Mouse (Mus musculus) kidney, postnatal 10 days (tissue): ENCODE data around the gene Ccdc115.

Experiments
- DNase-seq: peaks from one replicate; pipeline ENCODE4 v3.0.0; 2021; ENCODE audit warnings: mixed read lengths

Gene Ccdc115

DNA sequence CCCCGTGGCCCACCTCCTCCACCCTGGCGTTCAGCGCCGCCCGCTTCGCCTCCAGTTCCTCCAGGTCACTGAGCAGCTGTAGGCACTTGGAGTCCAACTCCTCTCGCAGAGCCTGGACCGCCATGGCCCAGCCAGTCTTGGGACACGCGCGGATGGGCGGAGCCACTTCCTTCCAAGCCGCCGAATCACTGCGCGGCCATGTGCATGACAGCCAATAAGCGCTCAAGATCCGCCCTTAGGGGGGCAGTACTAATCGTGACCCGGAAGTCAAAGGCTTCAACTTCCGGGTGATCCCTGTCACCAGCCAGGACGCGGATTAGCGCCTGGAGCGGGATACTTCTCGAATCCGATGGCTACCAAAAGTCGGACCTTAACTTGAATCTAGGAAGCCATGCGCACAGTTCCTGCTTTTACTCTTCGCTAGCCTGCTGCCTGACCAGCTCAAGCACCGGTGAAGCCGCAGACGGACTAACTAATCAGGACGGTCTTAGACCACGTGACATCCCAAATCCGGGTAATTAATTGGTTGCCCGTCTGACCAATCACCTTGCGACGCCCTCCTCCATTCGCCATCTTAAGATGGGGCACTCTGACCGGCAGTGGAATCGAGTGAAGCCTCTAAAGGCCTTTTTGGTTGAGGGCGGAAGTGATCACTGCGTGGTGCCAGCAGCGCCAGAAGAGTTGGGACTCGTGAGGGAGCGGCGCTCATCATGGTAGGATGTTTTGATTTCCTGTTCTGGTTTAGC is at the start of gene Ccdc115, which contains the start of gene Imp4:
Ccdc115 (minus strand) TSS at position 458 of the 746 bp plus-strand sequence.
Imp4 (plus strand) TSS at position 637 of the 746 bp plus-strand sequence.
- peak; percentile 97 for DNase-seq

DNA sequence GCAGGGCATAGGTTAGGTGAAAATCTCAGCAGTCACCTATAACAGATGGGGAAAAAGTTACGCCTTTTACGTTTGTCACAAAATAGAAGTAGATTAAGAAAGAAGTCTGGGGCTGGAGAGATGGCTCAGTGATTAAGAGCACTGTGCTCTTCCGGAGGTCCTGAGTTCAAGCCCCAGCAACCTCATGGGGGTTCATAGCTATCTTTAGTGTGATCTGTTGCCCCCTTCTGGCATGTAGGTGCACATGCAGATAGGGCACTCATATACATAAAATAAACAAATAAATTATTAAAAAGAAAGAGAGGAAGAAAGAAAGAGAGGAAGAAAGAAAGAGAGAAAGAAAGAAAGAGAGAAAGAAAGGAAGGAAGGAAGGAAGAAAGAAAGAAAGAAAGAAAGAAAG is 47.9 kb upstream of the Ccdc115 start:
- DNase-seq, result no peak

DNA sequence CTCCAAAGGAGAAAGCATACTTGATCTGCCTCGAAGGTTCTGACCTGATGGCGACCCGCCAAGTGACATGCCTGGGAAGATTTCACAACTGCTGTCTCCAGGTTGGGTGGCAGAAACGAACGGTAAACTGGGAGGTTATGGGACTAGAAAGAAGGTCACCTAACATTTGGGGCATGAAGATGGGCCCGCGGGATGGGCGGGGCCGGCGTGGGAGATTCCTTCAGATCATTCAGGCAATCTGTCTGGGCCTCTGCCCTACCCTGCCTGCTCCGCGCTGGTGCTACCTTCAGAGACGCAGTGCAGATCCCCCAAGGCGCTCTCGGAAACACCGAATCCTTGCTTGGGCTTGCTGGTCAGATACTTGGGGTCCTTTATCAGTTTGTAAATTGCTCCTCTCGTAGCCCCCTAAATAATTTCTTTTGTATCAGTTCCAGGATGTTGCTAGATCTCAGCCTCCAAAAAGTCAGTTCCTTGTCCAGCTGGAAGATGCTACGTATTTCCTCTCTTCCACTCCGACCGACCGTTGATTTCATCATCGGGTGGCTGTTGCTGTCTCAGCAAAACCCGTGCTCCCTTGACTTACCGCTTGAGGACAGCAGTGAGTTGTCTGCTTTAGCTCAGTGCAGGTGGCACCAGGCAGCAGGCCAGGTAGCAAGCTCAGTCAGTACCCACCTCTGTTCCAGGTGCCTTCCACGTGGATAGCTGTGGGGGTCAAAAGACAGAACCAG is 46.2 kb upstream of the Ccdc115 start:
- DNase-seq, result peak; percentile 63

DNA sequence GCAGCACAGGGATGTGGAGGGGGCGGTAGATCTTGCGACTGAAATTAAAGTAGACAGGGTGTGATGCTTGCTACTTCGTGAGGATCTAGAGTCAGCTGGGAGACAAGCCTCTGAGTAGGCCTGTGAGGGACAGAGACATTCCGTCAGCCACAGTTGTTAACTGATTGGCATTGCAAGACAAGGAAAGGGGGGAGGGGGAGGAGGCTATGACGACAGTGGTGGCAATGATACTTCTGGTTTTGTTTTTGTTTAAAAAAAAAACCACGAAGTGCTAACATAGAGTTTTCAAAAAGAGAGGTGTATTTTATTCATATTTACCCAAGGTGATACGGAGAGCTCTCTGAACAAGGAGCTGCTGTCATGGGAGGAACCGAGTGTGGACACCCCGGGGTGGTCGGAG is 45.0 kb upstream of the Ccdc115 start:
- DNase-seq, result no peak

DNA sequence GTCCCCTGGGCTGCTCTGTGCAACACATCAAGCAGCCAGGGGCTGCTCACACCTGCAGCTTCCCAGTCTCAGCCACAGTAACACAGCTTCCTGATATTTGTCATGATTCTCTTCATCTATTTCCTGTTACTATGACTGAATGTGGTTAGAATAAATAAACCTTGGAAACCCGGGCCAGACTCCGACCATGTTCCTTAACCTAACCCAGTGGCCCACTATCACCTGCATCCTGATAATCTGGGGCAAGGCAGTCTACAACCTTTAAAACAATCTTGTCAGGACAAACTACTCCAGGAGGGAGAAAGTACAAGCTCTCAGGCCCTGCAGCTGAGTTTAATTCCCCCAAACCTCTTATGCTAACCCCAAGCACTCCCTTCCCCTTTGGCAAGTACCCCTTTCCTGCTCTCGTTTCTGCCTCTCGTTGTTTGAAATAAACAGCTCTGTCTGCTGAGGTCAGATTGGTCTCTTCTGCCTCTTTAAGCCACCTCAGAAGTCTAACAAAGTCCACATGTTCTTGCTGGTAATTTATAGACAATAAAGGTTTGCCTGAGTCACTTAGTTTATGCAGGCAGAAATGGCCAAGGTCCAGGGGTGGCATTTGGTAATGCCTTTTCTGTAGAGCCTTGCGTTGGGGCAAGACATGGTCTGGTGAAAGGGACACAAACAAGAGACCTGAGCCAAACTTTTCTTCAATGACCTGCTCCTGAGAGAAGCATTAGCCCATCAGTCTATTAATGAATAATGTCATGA is 42.6 kb upstream of the Ccdc115 start:
- no peak for DNase-seq

DNA sequence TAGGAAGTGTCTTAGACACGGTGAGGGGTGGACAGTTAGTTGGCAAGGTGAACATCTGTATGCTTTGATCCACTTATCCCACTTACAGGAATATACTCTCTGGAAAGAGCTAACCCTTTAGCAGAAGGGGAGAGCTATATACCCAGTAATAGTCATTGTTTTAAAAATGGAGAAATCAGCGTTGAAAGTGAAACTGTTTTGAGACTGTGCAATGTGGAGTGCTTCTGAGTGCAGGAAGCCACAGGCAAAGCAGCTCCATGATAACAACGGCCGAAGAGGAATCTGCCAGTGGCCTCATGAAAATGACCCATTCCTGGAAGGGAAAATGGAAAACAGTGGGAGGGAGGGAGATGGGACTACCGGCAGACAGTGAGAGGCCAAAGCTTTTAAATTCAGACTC is 41.3 kb upstream of the Ccdc115 start:
- no peak for DNase-seq

DNA sequence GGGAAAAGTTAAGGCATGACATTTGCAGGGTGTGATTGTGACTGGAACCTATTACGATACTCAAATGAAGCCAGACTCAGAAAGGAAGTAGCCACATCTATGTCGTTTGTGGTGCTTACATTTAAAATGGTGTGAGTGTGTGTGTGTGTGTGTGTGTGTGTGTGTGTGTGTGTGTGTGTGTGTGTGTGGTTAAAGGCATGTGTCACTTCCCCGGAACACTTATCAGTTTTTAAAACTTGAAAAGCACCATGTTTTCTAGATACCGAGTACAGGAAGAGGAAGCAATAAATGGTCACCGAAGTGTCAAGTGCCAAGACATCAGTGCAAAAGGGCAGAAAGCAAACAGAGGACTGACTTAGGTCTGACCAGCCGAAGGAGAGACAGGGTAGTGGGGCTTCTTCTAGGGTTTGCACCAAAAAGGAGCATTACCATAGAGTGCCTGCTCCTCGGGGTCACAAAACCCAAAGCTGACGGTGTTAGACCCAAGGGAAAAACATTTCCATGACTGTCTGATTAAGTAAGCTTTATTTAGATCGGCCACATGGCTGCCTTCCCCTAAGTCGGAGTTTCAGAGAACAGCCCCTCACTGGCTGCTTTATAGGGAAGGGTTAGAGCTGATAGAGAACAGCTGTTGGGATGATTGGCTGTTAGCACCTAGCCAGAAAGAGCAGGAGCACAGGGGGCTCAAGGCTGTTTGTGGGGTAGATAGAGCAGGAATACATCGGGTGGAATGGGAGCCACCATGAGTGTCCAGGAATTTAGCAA is 39.6 kb upstream of the Ccdc115 start:
- DNase-seq, result no peak

DNA sequence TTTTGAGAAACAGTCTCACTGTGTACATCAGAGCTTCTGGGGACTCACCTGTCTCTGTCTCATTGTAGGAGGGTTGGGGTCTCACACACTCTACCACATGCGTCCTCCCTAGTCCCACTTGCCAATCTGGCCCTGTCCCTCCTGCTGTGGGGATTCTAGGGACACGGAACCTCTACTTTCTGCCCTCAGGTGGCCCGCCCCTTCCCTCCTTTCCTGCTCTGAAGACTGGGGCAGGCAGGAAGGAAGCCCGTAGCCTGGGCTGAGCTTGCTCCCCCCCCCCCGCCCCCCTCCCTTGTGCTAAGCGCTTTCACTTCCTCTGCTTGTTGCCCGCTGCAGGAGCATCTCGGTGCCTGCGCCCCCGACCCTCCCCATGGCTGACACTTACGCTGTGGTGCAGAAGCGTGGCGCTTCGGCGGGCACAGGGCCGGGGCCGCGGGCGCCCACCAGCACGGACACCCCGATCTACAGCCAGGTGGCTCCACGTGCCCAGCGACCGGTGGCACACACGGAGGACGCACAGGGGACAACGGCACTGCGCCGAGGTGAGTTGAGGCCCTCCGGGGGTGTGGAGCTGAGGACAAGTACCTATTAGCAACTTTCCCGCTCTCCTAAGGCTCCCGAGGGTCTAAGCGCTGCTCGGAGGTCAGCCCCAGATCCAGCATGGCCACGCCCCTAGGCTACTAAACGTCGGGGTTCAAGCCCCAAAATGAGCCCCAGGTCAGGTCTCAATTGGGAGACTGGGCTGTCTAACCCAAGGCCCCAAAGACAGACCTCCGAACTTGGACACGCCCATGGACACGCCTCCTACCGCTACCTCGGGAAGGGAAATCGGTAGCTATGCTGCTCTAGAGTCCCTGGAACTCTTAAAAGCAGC is 33.2 kb upstream of the Ccdc115 start:
- DNase-seq, result peak; percentile 61

DNA sequence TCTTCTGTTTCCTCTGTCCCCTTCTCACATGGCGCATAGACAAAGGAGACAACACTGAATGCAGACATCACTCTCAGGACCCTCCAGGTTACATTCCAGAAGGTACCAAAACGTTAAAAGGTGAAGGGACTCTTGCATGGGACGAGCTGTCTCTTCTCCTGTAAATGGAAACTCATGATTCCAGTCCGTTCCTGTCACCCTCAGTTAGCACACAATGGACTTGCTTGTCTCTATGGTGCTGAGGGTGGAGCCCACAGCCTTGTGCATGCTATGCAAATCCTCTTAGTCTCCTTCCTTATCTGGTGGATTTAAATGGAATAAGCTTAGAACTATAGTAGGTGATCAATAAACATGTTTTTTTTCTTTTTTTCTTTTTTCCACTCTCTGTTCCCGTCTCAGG is 30.3 kb upstream of the Ccdc115 start:
- DNase-seq, result no peak

DNA sequence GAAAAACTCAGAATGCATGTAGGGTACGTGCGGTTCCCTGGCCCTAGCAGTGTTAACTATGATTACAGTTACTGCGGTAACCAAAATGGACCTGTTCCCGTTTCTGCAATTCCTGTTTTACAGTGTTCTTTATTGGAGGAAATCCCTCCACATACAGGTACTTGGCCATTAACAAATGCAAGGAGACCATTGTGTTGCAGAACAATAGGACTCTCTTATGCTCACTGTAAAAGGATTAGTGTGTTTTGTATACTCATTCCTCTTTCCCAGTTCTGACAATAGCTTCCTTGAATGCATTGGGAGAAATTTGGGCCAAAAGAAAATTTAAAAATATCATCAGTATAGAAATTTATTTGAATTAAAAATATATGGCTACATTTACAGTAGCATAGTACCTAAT is 29.0 kb upstream of the Ccdc115 start:
- no peak for DNase-seq

DNA sequence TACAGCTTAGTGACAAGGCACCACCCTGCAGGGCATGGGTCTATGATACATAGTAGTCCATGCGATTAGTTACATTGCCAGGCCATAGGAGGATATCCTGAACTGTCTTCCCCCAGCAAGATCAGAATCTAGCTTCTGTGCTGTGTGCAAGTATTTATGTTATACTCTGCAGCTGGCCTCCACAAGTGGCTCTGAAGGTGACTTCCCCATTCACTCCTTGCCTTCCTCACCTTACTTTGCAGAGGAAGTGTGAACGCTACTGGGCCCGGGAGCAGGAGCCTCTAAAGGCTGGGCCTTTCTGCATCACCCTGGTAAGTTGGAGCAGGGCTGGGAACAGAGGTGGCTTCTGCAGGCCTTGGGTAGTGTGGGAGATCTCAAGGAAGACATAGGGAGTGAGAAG is 28.6 kb upstream of the Ccdc115 start:
- no peak for DNase-seq

DNA sequence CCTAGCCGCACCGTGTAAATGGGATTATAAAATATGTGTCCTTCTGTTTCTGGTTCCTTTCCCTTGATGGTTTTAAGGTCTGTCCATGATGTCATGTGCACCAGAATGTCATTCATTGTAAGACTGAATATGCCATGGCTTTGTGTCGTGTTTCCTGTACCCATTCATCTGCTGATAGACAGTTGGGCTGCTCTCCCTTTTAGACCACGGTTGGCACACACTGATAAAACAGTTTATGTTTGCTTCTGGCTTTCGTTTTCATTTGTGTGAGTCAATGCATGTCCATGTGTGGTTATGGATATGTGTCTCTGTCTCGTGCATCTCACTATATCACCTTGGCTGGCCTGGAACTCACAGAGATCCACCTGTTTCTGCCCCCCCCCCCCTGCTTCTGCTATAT is 26.0 kb upstream of the Ccdc115 start:
- no peak for DNase-seq

DNA sequence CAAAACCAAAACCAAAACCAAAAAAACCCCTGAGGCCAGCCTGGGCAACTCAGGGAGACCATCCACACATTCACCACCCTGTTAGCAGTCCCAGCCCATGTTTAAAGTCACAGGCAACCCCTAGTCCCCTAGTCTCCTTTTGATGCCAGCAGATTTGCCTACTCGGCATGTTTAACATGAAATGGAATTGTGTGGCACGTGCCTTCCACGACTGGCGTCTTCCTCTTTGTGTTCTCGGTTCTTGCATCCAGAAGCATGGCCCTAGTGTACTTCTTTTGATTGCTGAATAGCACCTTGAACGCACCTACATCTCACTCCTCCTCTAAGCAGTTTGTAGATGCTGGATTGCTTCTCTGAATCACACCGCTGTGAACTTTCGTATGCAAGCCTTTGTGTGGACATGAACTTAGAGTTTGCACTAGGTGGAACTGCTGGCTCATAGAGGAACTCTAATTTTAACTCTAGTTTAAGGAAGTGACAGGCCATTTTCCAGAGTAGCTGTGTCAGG is 24.9 kb upstream of the Ccdc115 start:
- DNase-seq, result no peak

DNA sequence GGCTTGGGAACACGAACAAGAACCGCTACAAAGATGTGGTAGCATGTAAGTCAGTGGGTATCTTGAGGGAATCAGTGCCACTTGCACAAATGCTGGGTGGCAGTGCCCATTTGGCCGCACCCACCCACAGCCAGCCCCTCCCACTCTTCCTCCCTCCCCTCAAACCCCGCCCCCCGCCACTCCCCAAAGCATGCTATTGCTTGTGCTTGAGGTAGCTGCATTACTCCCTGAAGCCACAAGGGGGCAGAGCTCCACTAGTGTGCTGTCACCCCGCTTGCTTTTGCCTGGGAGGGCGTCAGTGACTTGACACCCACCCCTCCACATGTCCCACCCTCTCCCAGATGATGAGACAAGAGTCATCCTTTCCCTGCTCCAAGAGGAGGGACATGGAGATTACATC is 23.3 kb upstream of the Ccdc115 start:
- peak; percentile 81 for DNase-seq

DNA sequence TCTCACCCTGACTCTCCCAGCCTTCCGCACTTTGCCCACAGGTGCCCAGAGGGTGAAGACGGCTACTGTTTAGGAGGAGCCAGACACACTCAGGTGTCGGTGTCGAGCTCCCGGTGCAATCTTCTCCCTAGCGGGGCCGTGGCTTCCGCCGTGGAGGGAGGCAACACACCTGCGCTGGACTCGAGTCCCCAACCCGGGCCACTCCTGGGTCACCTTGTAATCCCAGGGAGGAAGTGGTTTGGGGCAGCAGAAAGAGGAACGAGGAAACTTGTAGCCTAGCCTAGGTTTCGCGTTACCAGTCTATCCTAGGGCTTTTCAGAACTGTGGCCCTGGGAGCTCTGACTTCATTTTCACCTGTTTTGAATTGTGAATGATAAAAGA is 20.6 kb upstream of the Ccdc115 start:
- peak; percentile 54 for DNase-seq

DNA sequence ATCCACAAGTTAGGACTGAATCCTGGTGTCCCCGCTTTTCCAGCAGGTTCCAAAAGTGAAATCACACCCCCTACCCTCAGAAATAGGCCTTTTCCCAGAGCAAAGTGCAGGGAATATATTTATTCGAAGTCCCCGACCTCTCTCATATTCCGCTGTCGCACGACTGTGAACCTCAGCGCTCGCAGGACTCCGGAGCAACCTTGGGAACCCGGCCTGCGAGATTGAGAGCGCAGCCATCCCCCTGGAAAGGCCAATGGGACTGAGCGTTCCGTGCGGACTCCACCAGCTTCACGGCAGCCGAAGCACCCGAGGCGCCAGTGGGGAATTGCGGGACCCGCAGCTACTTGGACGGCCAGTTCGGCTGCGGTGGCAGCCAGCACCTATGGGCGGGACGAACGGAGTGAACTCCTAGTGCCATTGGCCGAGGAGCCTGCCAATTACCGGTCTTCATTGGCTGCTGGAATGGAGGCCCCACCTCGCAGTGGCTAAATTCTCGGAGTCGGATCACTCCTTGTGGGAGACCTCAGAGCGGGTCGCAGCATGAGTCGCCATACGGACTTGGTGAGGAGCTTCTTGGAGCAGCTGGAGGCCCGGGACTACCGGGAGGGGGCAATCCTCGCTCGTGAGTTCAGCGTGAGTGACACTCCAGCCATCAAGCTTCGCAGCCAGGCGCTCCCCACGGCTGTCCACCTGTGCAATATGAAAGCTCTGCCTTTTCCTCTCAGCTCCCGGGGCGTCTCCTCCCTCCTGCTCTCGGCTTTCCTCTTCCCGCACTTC is 20.0 kb upstream of the Ccdc115 start, which contains the start of gene Ptpn18:
Ptpn18 (plus strand) TSS at position 479 of the 777 bp plus-strand sequence.
- peak; percentile 94 for DNase-seq

DNA sequence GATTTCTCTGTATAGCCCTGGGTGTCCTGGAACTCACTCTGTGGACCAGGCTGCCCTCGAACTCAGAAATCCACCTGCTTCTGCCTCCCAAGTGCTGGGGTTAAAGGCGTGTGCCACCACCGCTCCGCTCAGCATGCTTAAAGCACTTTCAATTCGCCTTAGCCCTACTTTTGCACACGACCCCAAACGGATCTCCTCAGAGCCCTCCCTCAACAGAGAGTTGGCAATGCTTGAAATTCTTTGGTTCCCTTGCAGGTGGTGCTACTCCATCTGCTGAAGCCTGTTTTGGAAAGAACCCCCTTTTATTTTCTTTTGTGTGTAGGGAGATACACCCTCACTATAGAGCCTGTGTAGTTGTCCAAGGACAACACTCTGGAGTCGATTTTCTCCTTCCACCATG is 19.0 kb upstream of the Ccdc115 start:
- DNase-seq, result no peak

DNA sequence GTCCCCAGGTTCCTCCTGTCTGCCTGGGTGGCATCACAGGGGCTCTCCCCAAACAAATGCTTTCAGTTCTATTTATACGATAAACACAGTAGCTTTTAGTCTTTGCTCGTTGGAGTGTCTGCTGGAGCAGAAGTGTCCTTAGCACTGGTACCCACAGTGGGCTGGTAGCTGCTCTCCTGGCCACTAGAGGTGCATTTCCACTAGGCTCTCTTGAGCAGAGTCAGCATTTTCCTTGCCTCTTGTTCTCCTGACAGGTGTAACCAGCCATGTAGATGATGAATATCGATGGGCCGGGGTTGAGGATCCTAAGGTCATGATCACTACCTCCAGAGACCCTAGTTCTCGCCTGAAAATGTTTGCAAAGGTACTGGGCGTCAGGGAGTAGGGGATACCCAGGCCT is 3.7 kb upstream of the Ccdc115 start:
- no peak for DNase-seq

DNA sequence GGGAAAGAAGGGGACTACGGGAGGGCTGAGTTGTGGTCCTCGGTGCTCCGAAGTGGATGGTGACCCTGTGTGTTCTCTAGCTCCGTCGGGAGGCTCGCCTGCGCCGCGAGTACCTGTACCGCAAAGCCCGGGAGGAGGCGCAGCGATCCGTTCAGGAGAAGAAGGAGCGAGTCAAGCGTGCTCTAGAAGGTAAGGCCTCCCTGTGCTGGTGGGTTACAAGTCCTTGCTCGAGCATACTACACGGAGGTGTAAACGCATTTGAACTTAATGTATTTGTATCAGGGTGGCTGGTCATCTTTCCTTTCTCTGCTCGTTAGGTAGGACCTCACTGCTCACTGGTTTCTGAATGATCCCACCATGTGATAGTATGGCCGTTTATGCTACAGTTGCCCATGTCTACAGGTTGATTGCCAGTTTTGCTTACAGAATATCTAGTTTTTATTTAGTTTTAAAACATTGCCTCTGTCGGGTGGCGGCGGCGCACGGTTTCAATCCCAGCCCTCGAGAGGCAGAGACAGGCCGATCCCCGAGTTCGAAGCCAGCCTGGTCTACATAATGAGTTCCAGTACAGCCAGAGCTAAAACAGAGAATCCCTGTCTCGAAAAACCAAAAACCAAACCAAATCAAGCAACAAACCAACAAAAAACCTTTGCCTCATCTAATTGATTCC is 624 bp upstream of the Ccdc115 start:
- no peak for DNase-seq

DNA sequence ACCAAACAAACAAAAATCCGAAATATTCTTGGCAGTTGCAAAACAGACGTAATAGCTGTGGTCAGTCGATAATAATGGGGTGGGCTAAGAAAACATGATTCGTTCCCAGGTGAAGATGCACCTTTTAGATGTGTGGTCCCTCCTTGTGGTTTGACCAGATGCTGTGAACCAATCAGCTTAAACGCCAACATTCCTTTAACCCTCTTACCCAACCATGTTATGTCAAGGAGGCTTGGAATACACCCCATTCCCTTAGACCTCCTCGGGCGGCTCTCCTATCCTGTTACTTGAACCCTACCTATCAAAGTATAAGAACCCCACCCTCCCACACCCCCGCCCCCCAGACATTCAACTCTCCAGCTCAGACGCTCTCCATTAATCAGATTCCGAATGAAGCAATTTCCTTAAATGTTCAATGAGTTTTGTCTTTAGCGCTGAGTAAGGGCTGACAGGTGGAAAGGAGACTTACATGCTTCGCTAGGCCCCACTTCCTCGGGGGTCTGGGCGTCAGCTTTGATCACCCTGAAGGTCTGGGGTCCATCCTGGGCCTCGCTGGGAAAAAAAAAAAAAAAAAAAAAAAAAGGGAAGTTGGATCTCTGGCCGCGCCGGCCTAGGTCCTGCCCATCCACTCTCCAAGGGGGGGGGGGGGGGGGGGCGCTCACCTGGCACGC is 956 bp downstream of the Ccdc115 start:
- DNase-seq, result no peak
